Mouse (Mus musculus) MEL (cell line): ENCODE results near the gene Lyar. TPM values are rescaled to one million over a fixed set of nuclear protein-coding genes. Genes with fewer than 3 reads are reported as not detected.

Source experiments
- DNase-seq: peaks from one replicate; pipeline ENCODE4 v3.0.0; 2011; ENCODE audit warnings: low read depth, low spot score
- H3K27ac ChIP-seq: 2 replicates; pipeline ENCODE4 v1.5.1; 2012; ENCODE audit warnings: low read depth, mild to moderate bottlenecking, control low read depth, low read length, moderate library complexity; ENCODE audit not compliant: control insufficient read depth
- H3K27me3 ChIP-seq, 2 experiments: fragments of 150-350 bp in 1 of 2; sonication (generic) in 1 of 2; 2 replicates each; pipeline ENCODE4 v1.6.1; 2012; ENCODE audit warnings: low read length in 2 of 2, mild to moderate bottlenecking in 2 of 2, improper control_type of control experiment in 1 of 2, moderate library complexity in 1 of 2; ENCODE audit not compliant: insufficient read depth in 2 of 2, control insufficient read depth in 1 of 2
- H3K36me3 ChIP-seq, 2 experiments: 2 replicates each; pipeline ENCODE4 v1.6.1; 2012 to 2014; ENCODE audit warnings: low read length in 2 of 2, improper control_type of control experiment in 1 of 2, inconsistent platforms in 1 of 2, mild to moderate bottlenecking in 1 of 2; ENCODE audit not compliant: insufficient read depth in 2 of 2, control insufficient read depth in 1 of 2
- H3K4me1 ChIP-seq, 2 experiments: fragments of 150-350 bp in 1 of 2; sonication (generic) in 1 of 2; 2 replicates each; pipeline ENCODE4 v1.6.1; 2012; ENCODE audit warnings: low read length in 2 of 2, improper control_type of control experiment in 1 of 2, mild to moderate bottlenecking in 1 of 2; ENCODE audit not compliant: insufficient read depth in 2 of 2, control insufficient read depth in 1 of 2
- H3K4me3 ChIP-seq, 2 experiments: fragments of 150-350 bp in 1 of 2; sonication (generic) in 1 of 2; 2 replicates each; pipeline ENCODE4 v1.5.1; 2012; ENCODE audit warnings: low read depth in 2 of 2, low read length in 2 of 2, mild to moderate bottlenecking in 2 of 2, moderate library complexity in 2 of 2, control low read depth in 1 of 2, improper control_type of control experiment in 1 of 2; ENCODE audit not compliant: control insufficient read depth in 1 of 2, insufficient read depth in 1 of 2
- H3K79me2 ChIP-seq: 2 replicates; pipeline ENCODE4 v1.6.1; 2012; ENCODE audit warnings: mild to moderate bottlenecking, low read length, moderate library complexity; ENCODE audit not compliant: control insufficient read depth, poor library complexity, insufficient read depth
- H3K9ac ChIP-seq: 2 replicates; pipeline ENCODE4 v1.6.1; 2012; ENCODE audit warnings: low read depth, mild to moderate bottlenecking, control low read depth, low read length, moderate library complexity; ENCODE audit not compliant: control insufficient read depth, poor library complexity, severe bottlenecking
- H3K9me3 ChIP-seq: fragments of 150-350 bp; sonication (generic); replicated peaks from 2 replicates; pipeline ENCODE4 v1.6.1; 2012; ENCODE audit warnings: mild to moderate bottlenecking, low read length, improper control_type of control experiment, moderate library complexity; ENCODE audit not compliant: insufficient read depth
- E2F4 ChIP-seq: IDR thresholded peaks from 2 replicates; pipeline ENCODE4 v1.6.1; 2011; ENCODE audit warnings: low read depth, low read length, improper control_type of control experiment, borderline replicate concordance
- ELF1 ChIP-seq: IDR thresholded peaks from 2 replicates; pipeline ENCODE4 v1.6.1; 2014; ENCODE audit warnings: low read depth, mild to moderate bottlenecking, inconsistent platforms, low read length, improper control_type of control experiment, moderate library complexity
- EP300 ChIP-seq, 2 experiments: IDR thresholded peaks; 2 replicates each; pipeline ENCODE4 v1.6.1; 2011; ENCODE audit warnings: improper control_type of control experiment in 2 of 2, low read length in 2 of 2, low read depth in 1 of 2, mild to moderate bottlenecking in 1 of 2
- ETS1 ChIP-seq: IDR thresholded peaks from 2 replicates; pipeline ENCODE4 v1.6.1; 2012; ENCODE audit warnings: low read depth, mild to moderate bottlenecking, inconsistent platforms, low read length, improper control_type of control experiment, moderate library complexity
- HCFC1 ChIP-seq: IDR thresholded peaks from 2 replicates; pipeline ENCODE4 v1.6.1; 2012; ENCODE audit warnings: low read depth, mild to moderate bottlenecking, inconsistent platforms, low read length, improper control_type of control experiment, moderate library complexity
- KAT2A ChIP-seq: conservative IDR thresholded peaks from 2 replicates; pipeline ENCODE4 v1.6.1; 2012; ENCODE audit warnings: low read depth, low read length, improper control_type of control experiment, inconsistent platforms
- MAFK ChIP-seq: IDR thresholded peaks from 2 replicates; pipeline ENCODE4 v1.6.1; 2011; ENCODE audit warnings: low read depth, mild to moderate bottlenecking, low read length, improper control_type of control experiment, borderline replicate concordance
- MAX ChIP-seq: IDR thresholded peaks from 2 replicates; pipeline ENCODE4 v1.6.1; 2011; ENCODE audit warnings: low read length, improper control_type of control experiment
- MAZ ChIP-seq: IDR thresholded peaks from 2 replicates; pipeline ENCODE4 v1.6.1; 2012; ENCODE audit warnings: low read depth, mild to moderate bottlenecking, inconsistent platforms, low read length, improper control_type of control experiment
- MEF2A ChIP-seq: IDR thresholded peaks from 2 replicates; pipeline ENCODE4 v1.6.1; 2014; ENCODE audit warnings: low read depth, mild to moderate bottlenecking, inconsistent platforms, low read length, improper control_type of control experiment; ENCODE audit not compliant: poor library complexity, insufficient replicate concordance, severe bottlenecking; ENCODE audit errors: extremely low read depth
- MYC ChIP-seq: IDR thresholded peaks from 2 replicates; pipeline ENCODE4 v1.6.1; 2011; ENCODE audit warnings: low read depth, mild to moderate bottlenecking, low read length, improper control_type of control experiment, moderate library complexity
- NELFE ChIP-seq: IDR thresholded peaks from 2 replicates; pipeline ENCODE4 v1.6.1; 2011; ENCODE audit warnings: low read depth, low read length, improper control_type of control experiment
- POLR2A ChIP-seq, 2 experiments: IDR thresholded peaks; 2 replicates each; pipeline ENCODE4 v1.6.1; 2011 to 2012; ENCODE audit warnings: low read length in 2 of 2, mild to moderate bottlenecking in 2 of 2, control low read depth in 1 of 2, improper control_type of control experiment in 1 of 2, low read depth in 1 of 2, moderate library complexity in 1 of 2; ENCODE audit not compliant: control insufficient read depth in 1 of 2, insufficient read depth in 1 of 2, poor library complexity in 1 of 2
- POLR2AphosphoS2 ChIP-seq: IDR thresholded peaks from 2 replicates; pipeline ENCODE4 v1.6.1; 2011; ENCODE audit warnings: low read length, improper control_type of control experiment
- RAD21 ChIP-seq: IDR thresholded peaks from 2 replicates; pipeline ENCODE4 v1.6.1; 2011; ENCODE audit warnings: mild to moderate bottlenecking, low read depth, low read length, improper control_type of control experiment
- RCOR1 ChIP-seq: IDR thresholded peaks from 2 replicates; pipeline ENCODE4 v1.6.1; 2012; ENCODE audit warnings: low read depth, mild to moderate bottlenecking, inconsistent platforms, low read length, improper control_type of control experiment
- TBP ChIP-seq: IDR thresholded peaks from 2 replicates; pipeline ENCODE4 v1.8.0; 2011; ENCODE audit warnings: low read depth, low read length, improper control_type of control experiment
- TCF12 ChIP-seq: IDR thresholded peaks from 2 replicates; pipeline ENCODE4 v1.6.1; 2014; ENCODE audit warnings: low read depth, mild to moderate bottlenecking, inconsistent platforms, low read length, improper control_type of control experiment, moderate library complexity
- UBTF ChIP-seq: IDR thresholded peaks from 2 replicates; pipeline ENCODE4 v1.6.1; 2012; ENCODE audit warnings: low read depth, mild to moderate bottlenecking, inconsistent platforms, low read length, improper control_type of control experiment, moderate library complexity, borderline replicate concordance; ENCODE audit not compliant: insufficient read depth
- USF1 ChIP-seq: IDR thresholded peaks from 2 replicates; pipeline ENCODE4 v1.6.1; 2014; ENCODE audit warnings: low read depth, mild to moderate bottlenecking, inconsistent platforms, low read length, improper control_type of control experiment, moderate library complexity
- ZC3H11A ChIP-seq: IDR thresholded peaks from 2 replicates; pipeline ENCODE4 v1.6.1; 2012; ENCODE audit warnings: low read depth, mild to moderate bottlenecking, inconsistent platforms, low read length, improper control_type of control experiment
- ZKSCAN1 ChIP-seq: IDR thresholded peaks from 2 replicates; pipeline ENCODE4 v1.6.1; 2012; ENCODE audit warnings: low read depth, mild to moderate bottlenecking, inconsistent platforms, low read length, improper control_type of control experiment, moderate library complexity
- ZNF384 ChIP-seq: IDR thresholded peaks from 2 replicates; pipeline ENCODE4 v1.6.1; 2012; ENCODE audit warnings: low read depth, mild to moderate bottlenecking, inconsistent platforms, low read length, improper control_type of control experiment
- polyA plus RNA-seq, 2 experiments: library from polyadenylated mRNA; stranded (reverse) in 1 of 2; unstranded in 1 of 2; fragments of >175 nt in 1 of 2; fragments of >200 nt in 1 of 2; gene quantifications; 2 replicates each; pipeline versions ENCODE4 v1.2.1 to v1.2.4; 2012; ENCODE audit warnings: low replicate concordance in 2 of 2, low read depth in 1 of 2; ENCODE audit not compliant: insufficient read length in 2 of 2, insufficient read depth in 1 of 2, missing spikeins in 1 of 2
- total RNA-seq: library from RNA; depleted of rRNA; stranded (reverse); fragments of 300-350 nt; gene quantifications from 2 replicates; pipeline ENCODE4 v1.2.3, GENCODE M21; 2012

Gene Lyar
- total and polyA plus RNA-seq, 3 experiments = 333 to 678 (median 507) TPM

DNA sequence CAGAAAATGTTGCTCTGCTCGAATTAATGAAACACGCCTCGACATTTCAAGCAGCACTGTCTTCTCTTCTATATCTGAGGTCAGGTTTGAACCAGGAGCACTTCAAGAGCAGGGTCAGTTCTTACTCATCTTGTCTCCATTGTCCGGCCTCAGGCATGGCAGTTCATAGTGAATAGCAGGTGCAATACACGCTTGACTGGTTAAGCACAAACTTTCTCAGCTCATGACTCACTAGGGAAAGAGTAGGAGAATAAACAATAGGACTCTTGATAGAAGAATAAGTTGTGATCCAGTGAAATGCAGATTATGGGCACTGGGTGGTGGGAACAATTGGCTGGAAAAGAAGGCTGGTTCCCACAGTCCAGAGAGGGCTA, 38.5 kb downstream of the Lyar start:
- peaks cover 14% of the 10 kb centered on the region for H3K79me2 ChIP-seq
- H3K36me3 ChIP-seq = peaks cover 2 to 15% of the 10 kb centered on the region in 2 experiments
- H3K9me3 ChIP-seq = no peaks in the 10 kb centered on the region
- no peak overlapping the region for H3K9ac ChIP-seq
- no peak overlapping the region for H3K27ac ChIP-seq
- TF ChIP-seq USF1 (no peak), KAT2A (no peak), ZNF384 (no peak), ZKSCAN1 (no peak), MEF2A (no peak), HCFC1 (no peak)
- no peak for DNase-seq
- H3K4me1 ChIP-seq = peaks cover 3 to 14% of the 10 kb centered on the region in 2 experiments; a peak in 3 of 4 replicates
- H3K27me3 ChIP-seq = no peaks in the 10 kb centered on the region
- no peak overlapping the region for H3K4me3 ChIP-seq

DNA sequence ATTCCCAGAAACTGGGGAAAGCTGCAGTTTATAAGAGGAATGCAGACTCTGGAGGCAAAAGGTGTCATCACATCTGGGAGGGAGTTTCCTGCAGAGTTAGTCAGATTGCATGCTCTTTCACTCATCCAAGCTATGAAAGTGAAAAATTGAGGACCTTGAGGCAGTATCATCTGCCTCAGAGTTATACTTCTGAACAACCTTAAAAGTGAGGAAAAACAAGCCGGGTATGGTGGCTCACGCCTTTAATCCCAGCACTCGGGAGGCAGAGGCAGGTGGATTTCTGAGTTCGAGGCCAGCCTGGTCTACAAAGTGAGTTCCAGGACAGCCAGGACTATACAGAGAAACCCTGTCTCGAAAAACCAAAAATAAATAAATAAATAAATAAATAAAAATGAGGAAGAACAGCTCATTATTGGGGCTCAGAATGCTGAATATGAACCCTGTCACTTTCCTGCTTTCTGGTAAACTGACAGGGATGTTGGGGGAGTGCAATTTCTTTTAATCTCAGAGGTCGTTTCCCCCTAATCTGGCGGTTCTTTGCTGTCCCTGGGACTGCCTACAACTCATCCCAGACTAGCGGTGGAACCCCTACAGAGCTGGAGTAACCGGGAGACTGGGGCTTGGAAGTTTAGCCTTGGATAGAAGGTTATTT, 39.3 kb downstream of the Lyar start:
- DNase-seq = peak; percentile 48
- Histone ChIP-seq H3K27ac (peak overlapping the region; percentile 87), H3K36me3 (peaks cover 2 to 15% of the 10 kb centered on the region in 2 experiments), H3K4me1 (peaks cover 3 to 14% of the 10 kb centered on the region in 2 experiments; a peak in 3 of 4 replicates), H3K79me2 (peaks cover 14% of the 10 kb centered on the region), H3K9ac (peak overlapping the region; percentile 85), H3K27me3 (no peaks in the 10 kb centered on the region), H3K4me3 (peak overlapping the region; percentile 75 to 88), H3K9me3 (no peaks in the 10 kb centered on the region)
- no peak for TF ChIP-seq EP300 (IDR thresholded peaks at IDR 0.05; ENCODE audit: low read depth in 1 of 2, low read length in 2 of 2)
- TF ChIP-seq TBP = peak; percentile 88

DNA sequence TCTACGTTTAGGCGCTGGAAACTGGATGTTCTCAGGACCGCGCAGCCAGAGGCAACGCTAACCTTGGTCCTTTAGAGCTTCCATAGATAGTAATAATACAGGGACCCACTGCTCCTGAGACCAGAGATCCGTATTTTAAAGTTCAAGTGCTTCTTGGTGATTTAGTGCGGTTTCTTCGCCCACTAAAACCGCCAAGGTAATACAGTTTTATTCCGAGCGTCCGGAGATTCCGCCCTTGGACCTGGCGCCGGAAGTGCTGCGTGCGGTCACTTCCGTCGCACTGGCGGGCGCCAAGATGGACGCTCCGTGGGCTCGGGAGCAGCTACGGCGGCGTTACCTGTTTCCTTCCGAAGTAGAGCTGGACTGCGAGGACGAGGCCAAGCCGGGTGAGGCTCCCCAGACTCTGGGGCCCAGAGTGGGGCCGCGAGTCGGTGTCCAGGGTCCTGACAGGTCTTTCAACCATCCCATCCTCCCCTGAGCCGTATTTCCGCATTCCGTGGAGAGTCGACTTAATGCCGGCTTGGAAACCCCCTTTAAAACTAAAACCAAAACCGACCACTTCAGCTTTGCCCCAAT, 39.9 kb downstream of the Lyar start, which contains the start of gene Tmem128:
TSS of gene Tmem128 (plus strand) at position 79 of the 576 bp plus-strand sequence.
- peak within 1 kb of the TSS; percentile 85 for H3K9ac ChIP-seq
- peaks cover 14% of the 10 kb centered on the region for H3K79me2 ChIP-seq
- H3K9me3 ChIP-seq = no peaks in the 10 kb centered on the region
- peak within 1 kb of the TSS; percentile 75 to 88 for H3K4me3 ChIP-seq
- peak within 1 kb of the TSS; percentile 87 for H3K27ac ChIP-seq
- no peaks in the 10 kb centered on the region for H3K27me3 ChIP-seq
- DNase-seq = peak; percentile 86
- H3K4me1 ChIP-seq = peaks cover 3 to 14% of the 10 kb centered on the region in 2 experiments; a peak in 3 of 4 replicates
- peaks cover 2 to 15% of the 10 kb centered on the region in 2 experiments for H3K36me3 ChIP-seq
- TF ChIP-seq MYC (0 out of 2 replicates have a peak, but pooled peaks have one; percentile 19), POLR2A (IDR thresholded peaks at IDR 0.05; ENCODE audit: control insufficient read depth in 1 of 2, insufficient read depth in 1 of 2, low read depth in 1 of 2, low read length in 2 of 2, poor library complexity in 1 of 2) (peak; percentile 97 to 98), ZC3H11A (no peak), ELF1 (peak; percentile 82), E2F4 (peak; percentile 38; the same call in 1 of the 2 replicates), TBP (peak; percentile 84), ETS1 (peak; percentile 38; the same call in 1 of the 2 replicates), MAZ (no peak), TCF12 (peak; percentile 49; the same call in 1 of the 2 replicates), USF1 (no peak), RCOR1 (no peak; the same call in 1 of the 2 replicates), MEF2A (no peak), MAX (peak; percentile 29; the same call in 1 of the 2 replicates), MAFK (no peak), HCFC1 (peak; percentile 86), POLR2AphosphoS2 (peak; percentile 92), NELFE (peak; percentile 94), RAD21 (no peak), UBTF (0 out of 2 replicates have a peak, but pooled peaks have one; percentile 68)
